In the genomic region with DNA sequence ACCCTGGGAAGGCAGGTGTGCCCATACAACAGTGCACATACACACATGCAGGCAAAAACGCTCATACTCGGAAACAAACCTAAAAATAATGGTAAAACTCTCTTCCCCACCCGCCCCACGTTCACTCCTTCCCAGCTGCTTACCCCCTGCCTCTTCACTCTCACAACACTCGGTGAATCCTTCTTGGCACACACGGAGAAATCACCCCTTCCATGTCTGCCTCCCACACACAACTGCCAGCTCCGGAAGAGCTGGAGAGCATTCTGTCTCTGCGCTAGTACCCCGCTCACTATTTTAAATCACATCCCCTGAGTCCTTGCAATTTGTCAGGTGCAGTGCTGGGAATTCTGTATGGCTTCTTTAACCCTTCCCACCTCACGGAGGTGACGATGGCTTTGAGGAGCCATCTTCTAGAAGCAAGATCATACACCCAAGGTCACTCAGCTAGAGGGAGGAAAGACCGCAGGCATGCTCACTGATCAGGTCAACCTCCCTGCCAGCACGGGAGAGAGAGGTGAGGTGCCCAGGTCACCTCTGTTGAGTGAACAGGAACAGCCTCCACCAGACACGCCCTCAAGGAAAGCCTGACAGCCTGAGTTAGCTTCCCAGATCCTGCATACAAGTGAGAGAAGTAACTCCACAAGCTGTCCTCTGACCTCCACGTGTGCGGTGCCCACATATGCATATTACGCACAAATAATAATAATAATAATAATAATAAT, we compare ENCODE assay signal across 18 mouse cellular contexts. TPM values are rescaled to one million over a fixed set of nuclear protein-coding genes. Genes with fewer than 3 reads are reported as not detected.
A peak's percentile ranks its signal among the peaks of the same experiment; 100 is the strongest.
DNase-seq lines count a peak whose midpoint lies in the region; ATAC-seq and TF ChIP-seq lines count a peak whose summit lies in the region.
"Had no signal": no experiment of that assay in that cellular context is flagged by ENCODE, and none has a peak within 500 bp of the region (broad histone marks: within the 10 kb centered on the region; RNA-seq: fewer than 3 reads in every experiment).

No protein-coding gene starts in this region.

- no peak overlapping the region for H3K4me3 ChIP-seq in forebrain, embryonic 12.5 days (replicated peaks)
- H3K4me3 ChIP-seq in heart, adult 2 months = no peak overlapping the region
- H3K4me3 ChIP-seq: embryonic facial prominence, embryonic 13.5 days; heart, embryonic 15.5 days; hindbrain, embryonic 13.5 days; limb, embryonic 15.5 days had no signal

- H3K4me2 ChIP-seq in forebrain, embryonic 12.5 days = no peak overlapping the region
- H3K4me2 ChIP-seq: embryonic facial prominence, embryonic 13.5 days; heart, embryonic 15.5 days; hindbrain, embryonic 13.5 days; limb, embryonic 15.5 days; lung, embryonic 14.5 days had no signal

- TF ChIP-seq EP300 in heart, adult 2 months (IDR thresholded peaks at IDR 0.05; ENCODE audit: insufficient read depth, low read depth, low read length) = no peak

- H3K27ac ChIP-seq in forebrain, embryonic 12.5 days = no peak overlapping the region
- H3K27ac ChIP-seq in heart, adult 2 months = no peak overlapping the region
- H3K27ac ChIP-seq: embryonic facial prominence, embryonic 13.5 days; heart, embryonic 15.5 days; hindbrain, embryonic 13.5 days; limb, embryonic 15.5 days had no signal

- ATAC-seq in forebrain, embryonic 12.5 days (ENCODE audit: low FRiP score) = no peak
- ATAC-seq: intestine, embryonic 16.5 days had no signal

- no peaks in the 10 kb centered on the region for H3K79me2 ChIP-seq in heart, adult 2 months (replicated peaks; ENCODE audit: control insufficient read depth, insufficient read depth, low read length)

- no peak for TF ChIP-seq CTCF in heart, adult 2 months (IDR thresholded peaks at IDR 0.05)

- TF ChIP-seq POLR2A in heart, adult 2 months (IDR thresholded peaks at IDR 0.05; ENCODE audit: insufficient read depth, low read depth, low read length) = no peak

- no peaks in the 10 kb centered on the region for H3K9me3 ChIP-seq in forebrain, embryonic 12.5 days
- H3K9me3 ChIP-seq: embryonic facial prominence, embryonic 13.5 days; G1E; heart, embryonic 15.5 days; hindbrain, embryonic 13.5 days; limb, embryonic 15.5 days had no signal

- DNase-seq in layer of hippocampus, adult 18-20 months (ENCODE audit: low spot score in 2 of 2) = peak; percentile 60 to 68
- no peak for DNase-seq in layer of hippocampus, adult 9-10 months (ENCODE audit: low spot score)
- peak; percentile 78 for DNase-seq in kidney, adult 9 months
- peak; percentile 69 to 79 for DNase-seq in left cerebral cortex, adult 18-20 months (ENCODE audit: low spot score in 2 of 2)
- DNase-seq in right cerebral cortex, postnatal 14 days = peak; percentile 47
- DNase-seq in adrenal gland, adult (ENCODE audit: inconsistent age in 2 of 2, low spot score in 1 of 2) = no peak
- no peak for DNase-seq in heart, adult 2 months
- DNase-seq: adrenal gland, postnatal 36 days; cerebellum, postnatal 36 days; gastrocnemius, postnatal 25 days; lung, embryonic 14.5 days had no signal

- H3K4me1 ChIP-seq in forebrain, embryonic 12.5 days = peaks cover 20% of the 10 kb centered on the region
- H3K4me1 ChIP-seq in heart, adult 2 months (ENCODE audit: control insufficient read depth, insufficient read depth, low read length) = no peaks in the 10 kb centered on the region

- 90% methylated on average over 17 of the region's 17 CpGs for WGBS in forebrain, embryonic 12.5 days
- WGBS in heart, adult 2 months = 63% methylated on average over 17 of the region's 17 CpGs

- no peaks in the 10 kb centered on the region for H3K36me3 ChIP-seq in forebrain, embryonic 12.5 days (replicated peaks)
- no peaks in the 10 kb centered on the region for H3K36me3 ChIP-seq in heart, adult 2 months (ENCODE audit: control insufficient read depth, insufficient read depth, low read length)
- H3K36me3 ChIP-seq: embryonic facial prominence, embryonic 13.5 days; heart, embryonic 15.5 days; hindbrain, embryonic 13.5 days; limb, embryonic 15.5 days had no signal

- intact Hi-C loops in heart, adult 2 months (cut with DNase I) = no loop called here

- no peak overlapping the region for H3K9ac ChIP-seq in forebrain, embryonic 12.5 days
- no peak overlapping the region for H3K9ac ChIP-seq in heart, adult 2 months (ENCODE audit: low read depth, low read length)
- H3K9ac ChIP-seq: embryonic facial prominence, embryonic 13.5 days; heart, embryonic 15.5 days; hindbrain, embryonic 13.5 days; limb, embryonic 15.5 days; lung, embryonic 14.5 days had no signal

- no peaks in the 10 kb centered on the region for H3K27me3 ChIP-seq in forebrain, embryonic 12.5 days
- H3K27me3 ChIP-seq in heart, adult 2 months (ENCODE audit: control insufficient read depth, insufficient read depth, low read length) = no peaks in the 10 kb centered on the region
- H3K27me3 ChIP-seq: heart, embryonic 15.5 days; hindbrain, embryonic 13.5 days; limb, embryonic 15.5 days had no signal

RNA-seq across cellular contexts. Expression of gene Plekha7, which starts 49.6 kb away (rescaled TPM):
- total RNA-seq in layer of hippocampus, adult 18-20 months (2021) = 10 to 100 TPM; 19.1 to 20.2 TPM
- 10 to 100 TPM; 18.7 to 21.5 TPM for total RNA-seq in left cerebral cortex, adult 18-20 months (2021)
- polyA plus RNA-seq in forebrain, embryonic 12.5 days (2016; fragmentation: Nextera tagmentation; extraction: Ambion mirVana) = 18.6 and 20.8 TPM in 2 replicates
- 1 to 10 TPM; 4.5 to 6.3 TPM for total RNA-seq in heart, adult 2 months (2021)
- 13.7 and 19.3 TPM in 2 replicates for polyA plus RNA-seq in heart, adult 2 months (2012; rRNA removed)

Comparison
In these comparisons a context has a peak if more than half of its experiments do, and no peak if none do; other contexts are left out.
1. DNase-seq: peak in layer of hippocampus, adult 18-20 months (2 of 2), kidney, adult 9 months (single experiment), left cerebral cortex, adult 18-20 months (2 of 2) and right cerebral cortex, postnatal 14 days (single experiment); none in layer of hippocampus, adult 9-10 months (single experiment), adrenal gland, adult (0 of 2) and heart, adult 2 months (0 of 2).